Mouse (Mus musculus) bone marrow, adult 2 months (tissue): Measurements from ENCODE around the gene Pp2d1. TPM values are rescaled to one million over a fixed set of nuclear protein-coding genes. Genes with fewer than 3 reads are reported as not detected.
A peak's percentile ranks its signal among the peaks of the same experiment; 100 is the strongest.

Experiments
- H3K27ac ChIP-seq: fragments of 200-500 bp; 2 replicates; pipeline ENCODE4 v1.5.1; 2012; ENCODE audit warnings: low read depth, mild to moderate bottlenecking, control low read depth, inconsistent platforms, low read length; ENCODE audit not compliant: control insufficient read depth, poor library complexity, insufficient read depth
- H3K4me1 ChIP-seq: fragments of 200-500 bp; 2 replicates; pipeline ENCODE4 v1.6.1; 2011; ENCODE audit warnings: low read length; ENCODE audit not compliant: control insufficient read depth, insufficient read depth
- H3K4me3 ChIP-seq: fragments of 200-500 bp; replicated peaks from 2 replicates; pipeline ENCODE3; 2011; ENCODE audit warnings: mild to moderate bottlenecking, low read depth, low read length, control low read depth; ENCODE audit not compliant: control insufficient read depth
- CTCF ChIP-seq: fragments of 200-500 bp; IDR thresholded peaks from 2 replicates; pipeline ENCODE4 v1.5.1; 2011; ENCODE audit warnings: low read length, control low read depth; ENCODE audit not compliant: control insufficient read depth, insufficient read depth
- POLR2A ChIP-seq: fragments of 200-500 bp; IDR thresholded peaks from 2 replicates; pipeline ENCODE4 v1.6.1; 2011; ENCODE audit warnings: low read depth, mild to moderate bottlenecking, control low read depth, low read length, borderline replicate concordance; ENCODE audit not compliant: control insufficient read depth
- WGBS: fragments of 180-500 bp; shearing (Covaris S2); methylation state at CpG from one replicate; pipeline ENCODE4 v1.1.7; 2018; 5-methylcytosine and 5-hydroxymethylcytosine counted together
- polyA plus RNA-seq: library from polyadenylated mRNA; stranded (reverse); fragments of >200 nt; gene quantifications from 2 replicates; pipeline ENCODE4 v1.2.4, GENCODE M21; 2011; ENCODE audit warnings: low replicate concordance; ENCODE audit not compliant: missing spikeins, insufficient read depth, insufficient read length

Pp2d1 gene
- polyA plus RNA-seq, 1 experiment = not detected

- peak within 1 kb of the TSS; percentile 99 for H3K27ac ChIP-seq
- TF ChIP-seq POLR2A (peak; percentile 78), CTCF (no peak)
- H3K4me3 ChIP-seq = peak within 1 kb of the TSS; percentile 82
- under 1% methylated on average over 77 of the region's 82 CpGs for WGBS
- peaks cover 2% of the 10 kb centered on the region for H3K4me1 ChIP-seq
Observed at GRCm38 (mm10) chr17:53478858-53479603, 60.2 kb downstream of the Pp2d1 start, which contains the start of gene Rab5a. Rab5a (plus strand) TSS chr17:53479234.

- TF ChIP-seq POLR2A = no peak
- TF ChIP-seq CTCF = no peak
- peak overlapping the region; percentile 99 for H3K27ac ChIP-seq
- peak overlapping the region; percentile 82 for H3K4me3 ChIP-seq
- H3K4me1 ChIP-seq = peaks cover 2% of the 10 kb centered on the region
- 16% methylated on average over 15 of the region's 15 CpGs for WGBS
Observed at GRCm38 (mm10) chr17:53478066-53478857, 61.0 kb downstream of the Pp2d1 start.

- no peak overlapping the region for H3K4me3 ChIP-seq
- H3K27ac ChIP-seq = no peak overlapping the region
- H3K4me1 ChIP-seq = no peaks in the 10 kb centered on the region; the same call in 1 of the 2 replicates
- TF ChIP-seq POLR2A = no peak
- TF ChIP-seq CTCF = no peak
Observed at GRCm38 (mm10) chr17:53468697-53469096, 70.6 kb downstream of the Pp2d1 start.

- H3K4me3 ChIP-seq = no peak overlapping the region
- WGBS = 53% methylated on average over 4 of the region's 4 CpGs
- H3K27ac ChIP-seq = no peak overlapping the region
- TF ChIP-seq CTCF = peak; percentile 53; the same call in 1 of the 2 replicates
- no peak for TF ChIP-seq POLR2A
- H3K4me1 ChIP-seq = no peaks in the 10 kb centered on the region; the same call in 1 of the 2 replicates
Observed at GRCm38 (mm10) chr17:53465569-53465968, 73.7 kb downstream of the Pp2d1 start.

GRCm38 (mm10) chr17:53463496-53463840 lies 75.8 kb downstream of the Pp2d1 start:
- H3K4me3 ChIP-seq = no peak overlapping the region
- H3K27ac ChIP-seq = no peak overlapping the region
- TF ChIP-seq CTCF (no peak), POLR2A (no peak)
- H3K4me1 ChIP-seq = no peaks in the 10 kb centered on the region; the same call in 1 of the 2 replicates
- WGBS = 14% methylated on average over 8 of the region's 9 CpGs

GRCm38 (mm10) chr17:53462603-53463495 lies 76.4 kb downstream of the Pp2d1 start, which contains the start of gene Efhb:
Efhb (minus strand) TSS chr17:53463321.
- H3K4me3 ChIP-seq = no peak within 1 kb of the TSS
- H3K27ac ChIP-seq = no peak within 1 kb of the TSS
- WGBS = 36% methylated on average over 26 of the region's 26 CpGs
- H3K4me1 ChIP-seq = no peaks in the 10 kb centered on the region; the same call in 1 of the 2 replicates
- TF ChIP-seq CTCF (no peak), POLR2A (no peak)

Other genes with a start within 250 kb of the Pp2d1 start
- not detected in 2 replicates for gene Efhb, start 76.1 kb downstream of the Pp2d1 start, polyA plus RNA-seq
- gene Rab5a, start 60.2 kb downstream of the Pp2d1 start, polyA plus RNA-seq = 14.3 and 23.3 TPM in 2 replicates
- gene Kat2b, start 27.4 kb upstream of the Pp2d1 start, polyA plus RNA-seq = 19.6 and 50.6 TPM in 2 replicates
- 32.1 and 36.6 TPM in 2 replicates for gene Sgo1, start 149.9 kb upstream of the Pp2d1 start, polyA plus RNA-seq